Mouse (Mus musculus) spleen, adult 2 months (tissue): ENCODE results near the gene Btbd16.

ENCODE experiments used
- CTCF ChIP-seq: fragments of 200-500 bp; IDR thresholded peaks from 2 replicates; pipeline ENCODE4 v1.5.1; 2011; ENCODE audit warnings: mild to moderate bottlenecking, inconsistent platforms; ENCODE audit not compliant: insufficient read depth, insufficient read length, insufficient replicate concordance; ENCODE audit errors: extremely low read depth
- POLR2A ChIP-seq: fragments of 200-500 bp; IDR thresholded peaks from 2 replicates; pipeline ENCODE4 v1.6.1; 2011; ENCODE audit warnings: low read depth, low read length, inconsistent platforms

GRCm38 (mm10) chr7:130823992-130824391, 50.1 kb downstream of the Btbd16 start:
- TF ChIP-seq CTCF (no peak), POLR2A (no peak)
